Mouse (Mus musculus): ENCODE measurements around the gene Dis3. TPM values are rescaled to one million over a fixed set of nuclear protein-coding genes. Genes with fewer than 3 reads are reported as not detected.
"Not testable (repeated sequence)": the region's sequence is repeated elsewhere in the genome, so short reads cannot be mapped to it uniquely, and the experiment has no call there.

Dis3 gene
- total and polyA plus RNA-seq, 3 experiments: 33.9 to 92.6 (median 69.4) TPM

DNA sequence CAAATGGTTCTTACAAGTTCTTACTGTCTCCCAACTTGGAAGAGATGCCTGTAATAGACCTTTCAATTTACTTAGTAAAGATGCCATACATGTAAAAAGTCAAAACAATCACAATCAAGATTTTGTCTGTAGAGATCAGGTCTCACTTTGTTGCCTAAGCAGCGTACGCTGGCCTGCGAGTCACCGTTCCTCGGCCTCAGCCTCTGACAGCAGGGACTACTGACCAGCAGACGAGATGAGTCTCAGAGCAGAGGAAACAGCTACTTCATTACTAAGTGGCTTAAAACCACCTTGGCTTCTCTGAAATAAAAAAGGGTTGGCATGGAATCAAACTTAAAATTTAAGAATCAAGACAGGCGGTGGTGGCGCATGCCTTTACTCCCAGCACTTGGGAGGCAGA is 64.7 kb downstream of the Dis3 start:
- H3K4me3 ChIP-seq (replicated peaks in 1 of 3; ENCODE audit: low read depth in 2 of 3, low read length in 2 of 3, poor library complexity in 1 of 3); H3K27ac ChIP-seq (ENCODE audit: insufficient read depth, low read depth); H3K4me2 ChIP-seq (ENCODE audit: insufficient read depth, low read depth, poor library complexity, severe bottlenecking); H3K9me3 ChIP-seq (replicated peaks; ENCODE audit: low read length); DNase-seq (ENCODE audit: extremely low read depth); in situ Hi-C loops (cut with MboI; ENCODE audit: low pct_ligation_motif_present, low pct_unique_long_range_greater_than_20kb, low sequenced_read_pairs); dilution Hi-C loops (cut with MboI; ENCODE audit: extremely low pct_ligation_motif_present, extremely low pct_unique_long_range_greater_than_20kb, low sequenced_read_pairs); H3K4me1 ChIP-seq (ENCODE audit: control insufficient read depth in 1 of 2, insufficient read depth in 2 of 2); H3K27me3 ChIP-seq (replicated peaks); H3K9ac ChIP-seq (ENCODE audit: insufficient read depth, low read depth): not testable (repeated sequence)
- peaks cover 28 to 55% of the 10 kb centered on the region in 2 experiments for H3K36me3 ChIP-seq (replicated peaks in 1 of 2; ENCODE audit: control insufficient read depth in 1 of 2, insufficient read depth in 1 of 2, low read length in 1 of 2)
- H3K79me2 ChIP-seq (replicated peaks; ENCODE audit: control insufficient read depth, extremely low read depth, insufficient read depth, poor library complexity, severe bottlenecking): peaks cover 21% of the 10 kb centered on the region

DNA sequence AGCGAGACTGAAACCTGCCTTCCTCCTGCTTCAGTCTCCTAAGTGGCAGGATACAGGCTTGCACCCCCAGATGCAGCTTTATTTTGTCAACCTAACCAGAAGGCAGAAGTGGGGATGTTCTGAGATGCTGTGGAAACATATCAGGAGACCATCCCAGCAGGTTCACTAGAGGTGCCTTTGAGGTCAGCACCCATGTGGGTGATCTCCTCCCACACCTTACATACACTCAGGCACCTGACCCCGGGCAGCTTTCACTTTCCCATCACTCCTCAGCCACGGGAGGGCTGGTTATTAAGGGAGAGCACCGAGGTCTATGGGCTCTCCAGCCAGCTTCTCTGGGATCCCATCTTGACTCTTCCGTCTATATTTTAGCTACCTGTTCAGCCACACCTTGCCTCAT is 67.0 kb downstream of the Dis3 start:
- in situ Hi-C loops (cut with MboI; ENCODE audit: low pct_ligation_motif_present, low pct_unique_long_range_greater_than_20kb, low sequenced_read_pairs) (no loop called here), dilution Hi-C loops (cut with MboI; ENCODE audit: extremely low pct_ligation_motif_present, extremely low pct_unique_long_range_greater_than_20kb, low sequenced_read_pairs) (no loop called here)
- TF ChIP-seq GABPA (IDR thresholded peaks at IDR 0.05; ENCODE audit: insufficient replicate concordance, low read depth, low read length): no peak
- no peak for TF ChIP-seq NELFE (IDR thresholded peaks at IDR 0.05; ENCODE audit: low read depth, low read length)
- TF ChIP-seq MXI1 (IDR thresholded peaks at IDR 0.05; ENCODE audit: low read depth, low read length): no peak
- TF ChIP-seq TBP (conservative IDR thresholded peaks at IDR 0.05; ENCODE audit: low read depth, low read length): no peak
- H3K27me3 ChIP-seq (replicated peaks): no peaks in the 10 kb centered on the region
- no peak overlapping the region for H3K27ac ChIP-seq (ENCODE audit: insufficient read depth, low read depth)
- no peaks in the 10 kb centered on the region for H3K9me3 ChIP-seq (replicated peaks; ENCODE audit: low read length)
- H3K4me3 ChIP-seq (replicated peaks in 1 of 3; ENCODE audit: low read depth in 2 of 3, low read length in 2 of 3, poor library complexity in 1 of 3): no peak overlapping the region
- H3K4me2 ChIP-seq (ENCODE audit: insufficient read depth, low read depth, poor library complexity, severe bottlenecking): no peak overlapping the region
- no peaks in the 10 kb centered on the region for H3K4me1 ChIP-seq (ENCODE audit: control insufficient read depth in 1 of 2, insufficient read depth in 2 of 2)
- peaks cover 17 to 36% of the 10 kb centered on the region in 2 experiments for H3K36me3 ChIP-seq (replicated peaks in 1 of 2; ENCODE audit: control insufficient read depth in 1 of 2, insufficient read depth in 1 of 2, low read length in 1 of 2)
- no peak for DNase-seq (ENCODE audit: extremely low read depth)
- H3K9ac ChIP-seq (ENCODE audit: insufficient read depth, low read depth): no peak overlapping the region
- peaks cover 4% of the 10 kb centered on the region; the same call in 1 of the 2 replicates for H3K79me2 ChIP-seq (replicated peaks; ENCODE audit: control insufficient read depth, extremely low read depth, insufficient read depth, poor library complexity, severe bottlenecking)

DNA sequence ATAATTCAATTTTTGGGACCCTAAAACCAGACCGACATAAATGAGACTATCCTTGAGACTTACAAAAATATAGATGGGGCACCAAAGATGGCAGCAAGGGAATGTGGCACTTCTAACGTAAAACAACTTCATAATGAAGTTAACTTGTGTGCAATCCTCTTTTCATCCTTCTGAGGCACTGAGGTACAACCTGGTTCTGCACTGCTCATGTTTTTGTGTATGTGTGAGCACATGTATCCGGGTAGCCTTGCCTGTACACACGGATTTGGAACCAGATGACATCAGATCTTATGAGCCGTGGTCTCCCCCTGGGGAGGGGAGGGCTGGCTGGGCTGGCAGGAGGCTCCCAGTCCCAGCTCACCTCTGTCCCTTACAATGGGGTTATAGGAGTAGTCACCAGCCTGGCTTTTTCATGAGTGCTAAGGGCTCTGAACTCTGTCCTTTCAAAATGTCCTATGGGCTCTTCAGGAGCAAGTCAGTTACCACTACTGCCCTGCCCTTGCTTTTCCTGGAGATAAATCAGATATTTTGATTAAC is 68.2 kb downstream of the Dis3 start:
- Histone ChIP-seq H3K4me3 (replicated peaks in 1 of 3; ENCODE audit: low read depth in 2 of 3, low read length in 2 of 3, poor library complexity in 1 of 3) (no peak overlapping the region), H3K27ac (ENCODE audit: insufficient read depth, low read depth) (no peak overlapping the region), H3K4me2 (ENCODE audit: insufficient read depth, low read depth, poor library complexity, severe bottlenecking) (no peak overlapping the region), H3K36me3 (replicated peaks in 1 of 2; ENCODE audit: control insufficient read depth in 1 of 2, insufficient read depth in 1 of 2, low read length in 1 of 2) (peaks cover 14 to 31% of the 10 kb centered on the region in 2 experiments), H3K9ac (ENCODE audit: insufficient read depth, low read depth) (no peak overlapping the region), H3K9me3 (replicated peaks; ENCODE audit: low read length) (peaks cover 3% of the 10 kb centered on the region), H3K27me3 (replicated peaks) (no peaks in the 10 kb centered on the region), H3K79me2 (replicated peaks; ENCODE audit: control insufficient read depth, extremely low read depth, insufficient read depth, poor library complexity, severe bottlenecking) (no peaks in the 10 kb centered on the region; the same call in 1 of the 2 replicates), H3K4me1 (ENCODE audit: control insufficient read depth in 1 of 2, insufficient read depth in 2 of 2) (no peaks in the 10 kb centered on the region)
- no peak for DNase-seq (ENCODE audit: extremely low read depth)
- dilution Hi-C loops (cut with MboI; ENCODE audit: extremely low pct_ligation_motif_present, extremely low pct_unique_long_range_greater_than_20kb, low sequenced_read_pairs): no loop called here
- in situ Hi-C loops (cut with MboI; ENCODE audit: low pct_ligation_motif_present, low pct_unique_long_range_greater_than_20kb, low sequenced_read_pairs): no loop called here
- TF ChIP-seq E2F4 (IDR thresholded peaks at IDR 0.05; ENCODE audit: insufficient replicate concordance, low read depth, low read length) (no peak), ETS1 (conservative IDR thresholded peaks at IDR 0.05; ENCODE audit: low read depth, low read length) (no peak), JUN (IDR thresholded peaks at IDR 0.05; ENCODE audit: insufficient read depth, low read depth, low read length) (no peak), EP300 (IDR thresholded peaks at IDR 0.05; ENCODE audit: low read length) (no peak), PAX5 (IDR thresholded peaks at IDR 0.05; ENCODE audit: low read length) (no peak), KAT2A (IDR thresholded peaks at IDR 0.05; ENCODE audit: insufficient replicate concordance, low read length) (no peak), MAZ (IDR thresholded peaks at IDR 0.05; ENCODE audit: low read depth, low read length) (no peak), UBTF (IDR thresholded peaks at IDR 0.05; ENCODE audit: low read depth, low read length) (no peak), POLR2A (IDR thresholded peaks at IDR 0.05; ENCODE audit: low read depth, low read length) (no peak), CTCF (conservative IDR thresholded peaks at IDR 0.05 in 1 of 2, IDR thresholded peaks at IDR 0.05 in 1 of 2; ENCODE audit: low read depth in 2 of 2, low read length in 2 of 2) (no peak), MXI1 (IDR thresholded peaks at IDR 0.05; ENCODE audit: low read depth, low read length) (no peak), CHD2 (IDR thresholded peaks at IDR 0.05; ENCODE audit: low read length) (no peak), HCFC1 (IDR thresholded peaks at IDR 0.05; ENCODE audit: low read depth, low read length) (no peak), MEF2A (IDR thresholded peaks at IDR 0.05; ENCODE audit: borderline replicate concordance, low read depth, low read length) (no peak), USF2 (conservative IDR thresholded peaks at IDR 0.05; ENCODE audit: low read depth, low read length) (no peak), MAX (IDR thresholded peaks at IDR 0.05; ENCODE audit: low read length) (no peak), IRF4 (IDR thresholded peaks at IDR 0.05; ENCODE audit: low read depth, low read length) (no peak), MAFK (IDR thresholded peaks at IDR 0.05; ENCODE audit: insufficient replicate concordance, low read length) (no peak), ZKSCAN1 (IDR thresholded peaks at IDR 0.05; ENCODE audit: borderline replicate concordance, low read depth, low read length) (no peak)
